Mouse (Mus musculus): Measurements from ENCODE around the gene Slc24a3. TPM values are rescaled to one million over a fixed set of nuclear protein-coding genes. Genes with fewer than 3 reads are reported as not detected.

Gene Slc24a3
- polyA plus RNA-seq, 1 experiment from 2014 or later: 0.81 TPM

DNA sequence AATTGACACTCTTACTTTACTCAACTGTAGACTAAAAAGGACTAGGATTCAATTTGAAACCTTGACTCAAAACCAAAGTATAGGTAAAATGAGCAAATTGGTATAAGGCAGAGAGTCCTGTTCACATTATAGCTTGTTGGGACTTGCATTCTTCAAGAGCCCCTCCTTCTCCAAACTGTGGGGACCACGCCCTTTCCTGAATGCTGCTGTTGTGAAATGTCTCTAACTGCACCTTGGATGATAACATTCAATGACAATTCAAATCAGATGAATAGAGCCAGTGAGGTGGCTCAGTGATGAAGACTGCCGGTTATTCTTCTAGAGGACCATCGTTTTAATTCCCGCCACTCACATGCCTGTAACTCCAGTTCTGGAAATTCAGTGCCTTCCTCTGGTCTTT lies 78.8 kb downstream of the Slc24a3 start:
- Histone ChIP-seq H3K9ac (no peak overlapping the region), H3K27me3 (no peaks in the 10 kb centered on the region), H3K4me1 (replicated peaks) (no peaks in the 10 kb centered on the region), H3K27ac (no peak overlapping the region), H3K9me3 (replicated peaks) (no peaks in the 10 kb centered on the region), H3K4me2 (no peak overlapping the region), H3K4me3 (replicated peaks) (no peak overlapping the region), H3K36me3 (no peaks in the 10 kb centered on the region)
- ATAC-seq (ENCODE audit: low read depth) (no peak), DNase-seq (no peak)
- WGBS (ENCODE audit: insufficient replicate concordance): 41% methylated on average over 4 of the region's 4 CpGs

DNA sequence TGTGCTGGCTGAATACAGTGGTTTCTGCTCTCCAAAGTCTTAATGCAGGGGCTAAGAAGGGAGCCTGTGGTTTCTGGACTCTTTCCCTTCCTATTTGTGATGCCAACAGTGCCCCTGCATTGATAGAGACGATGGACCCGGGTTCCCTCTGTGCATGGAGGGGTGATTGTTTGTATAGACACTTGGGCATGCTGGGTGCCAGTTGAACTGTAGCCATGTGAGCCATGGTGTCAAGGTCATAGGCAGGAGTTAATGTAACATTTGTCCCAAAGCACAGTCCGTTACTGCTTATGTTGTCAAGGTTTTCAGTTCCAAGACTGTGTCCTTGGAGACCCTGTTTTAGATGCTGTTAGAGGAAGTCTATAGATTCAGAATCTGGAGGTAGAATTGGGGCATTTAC lies 80.6 kb downstream of the Slc24a3 start:
- no peaks in the 10 kb centered on the region for H3K9me3 ChIP-seq (replicated peaks)
- H3K4me3 ChIP-seq (replicated peaks): no peak overlapping the region
- H3K9ac ChIP-seq: no peak overlapping the region
- H3K4me2 ChIP-seq: no peak overlapping the region
- no peaks in the 10 kb centered on the region for H3K27me3 ChIP-seq
- ATAC-seq (ENCODE audit: low read depth): no peak
- H3K4me1 ChIP-seq (replicated peaks): no peaks in the 10 kb centered on the region
- DNase-seq: no peak
- no peaks in the 10 kb centered on the region for H3K36me3 ChIP-seq
- no peak overlapping the region for H3K27ac ChIP-seq
- WGBS (ENCODE audit: insufficient replicate concordance): 64% methylated on average over 3 of the region's 3 CpGs

DNA sequence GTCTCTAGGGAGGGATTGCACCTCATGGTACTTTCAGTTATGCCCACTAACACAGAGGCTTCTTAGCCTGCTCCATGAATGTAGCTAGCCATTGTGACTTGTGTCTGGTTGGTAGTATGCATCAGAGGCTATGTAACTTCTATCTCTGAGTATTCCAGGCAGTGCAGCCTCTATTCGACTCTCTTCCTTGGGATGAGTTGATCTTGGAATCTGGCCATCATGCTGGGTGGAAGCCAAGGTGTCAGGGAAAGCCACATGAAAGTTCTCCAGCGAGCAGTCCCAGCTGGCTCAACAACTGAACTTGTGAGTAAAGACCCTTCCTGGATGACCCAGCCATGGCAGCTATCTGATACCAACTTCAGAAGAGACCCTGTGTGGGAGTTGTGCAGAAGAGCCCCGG lies 89.8 kb downstream of the Slc24a3 start:
- H3K4me2 ChIP-seq: no peak overlapping the region
- no peaks in the 10 kb centered on the region for H3K36me3 ChIP-seq
- WGBS (ENCODE audit: insufficient replicate concordance): 52% methylated on average over 3 of the region's 3 CpGs
- no peak overlapping the region for H3K9ac ChIP-seq
- ATAC-seq (ENCODE audit: low read depth): no peak
- no peaks in the 10 kb centered on the region for H3K4me1 ChIP-seq (replicated peaks)
- H3K27ac ChIP-seq: no peak overlapping the region
- no peak for DNase-seq
- H3K9me3 ChIP-seq (replicated peaks): no peaks in the 10 kb centered on the region
- H3K27me3 ChIP-seq: no peaks in the 10 kb centered on the region
- H3K4me3 ChIP-seq (replicated peaks): no peak overlapping the region

DNA sequence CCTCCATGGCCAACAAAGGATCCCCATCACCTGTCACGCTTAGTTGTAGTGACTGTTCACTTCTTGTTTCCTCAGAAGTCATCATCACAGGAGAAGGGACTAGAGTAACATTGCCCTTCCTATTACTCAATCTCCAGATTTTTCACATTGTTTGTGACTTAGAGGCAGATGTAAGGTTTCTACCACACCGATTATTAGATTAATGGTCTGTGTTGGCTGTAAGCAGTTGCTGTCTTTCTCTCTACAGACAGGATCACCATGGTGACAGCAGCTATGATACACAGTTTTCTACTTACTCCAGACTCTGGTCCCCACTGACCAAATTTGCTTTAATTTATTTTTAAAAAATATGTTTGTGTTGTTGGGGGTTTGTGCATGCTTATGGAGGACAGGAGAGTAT lies 90.3 kb downstream of the Slc24a3 start:
- DNase-seq: no peak
- H3K4me3 ChIP-seq (replicated peaks): no peak overlapping the region
- no peaks in the 10 kb centered on the region for H3K36me3 ChIP-seq
- no peaks in the 10 kb centered on the region for H3K27me3 ChIP-seq
- H3K27ac ChIP-seq: no peak overlapping the region
- H3K9me3 ChIP-seq (replicated peaks): no peaks in the 10 kb centered on the region
- no peak for ATAC-seq (ENCODE audit: low read depth)
- no peaks in the 10 kb centered on the region for H3K4me1 ChIP-seq (replicated peaks)
- no peak overlapping the region for H3K4me2 ChIP-seq
- WGBS (ENCODE audit: insufficient replicate concordance): 71% methylated on average over 2 of the region's 2 CpGs
- no peak overlapping the region for H3K9ac ChIP-seq

DNA sequence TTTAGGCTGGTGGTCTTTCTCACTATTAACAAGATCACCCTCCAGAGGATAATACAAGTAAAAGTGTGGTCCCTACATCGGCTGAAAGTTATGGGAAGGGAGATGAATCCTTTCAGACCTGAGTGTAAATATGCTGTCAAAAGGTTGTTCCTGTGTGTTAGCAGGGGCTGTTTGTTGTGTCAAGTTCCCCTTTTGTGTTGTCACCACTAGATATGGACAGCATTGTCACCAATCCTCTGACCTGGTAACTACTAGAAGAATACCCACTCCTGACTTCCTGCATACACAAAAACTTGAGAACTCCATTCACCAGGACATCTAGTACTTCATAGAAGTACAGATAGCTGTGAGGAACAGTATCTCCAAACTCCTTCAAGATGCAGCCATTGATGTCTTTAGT lies 93.0 kb downstream of the Slc24a3 start:
- no peaks in the 10 kb centered on the region for H3K9me3 ChIP-seq (replicated peaks)
- ATAC-seq (ENCODE audit: low read depth): no peak
- no peaks in the 10 kb centered on the region for H3K36me3 ChIP-seq
- H3K27me3 ChIP-seq: no peaks in the 10 kb centered on the region
- H3K9ac ChIP-seq: no peak overlapping the region
- DNase-seq: no peak
- no peak overlapping the region for H3K4me2 ChIP-seq
- no peak overlapping the region for H3K4me3 ChIP-seq (replicated peaks)
- 43% methylated on average over 1 of the region's 1 CpGs for WGBS (ENCODE audit: insufficient replicate concordance)
- H3K4me1 ChIP-seq (replicated peaks): no peaks in the 10 kb centered on the region
- no peak overlapping the region for H3K27ac ChIP-seq

DNA sequence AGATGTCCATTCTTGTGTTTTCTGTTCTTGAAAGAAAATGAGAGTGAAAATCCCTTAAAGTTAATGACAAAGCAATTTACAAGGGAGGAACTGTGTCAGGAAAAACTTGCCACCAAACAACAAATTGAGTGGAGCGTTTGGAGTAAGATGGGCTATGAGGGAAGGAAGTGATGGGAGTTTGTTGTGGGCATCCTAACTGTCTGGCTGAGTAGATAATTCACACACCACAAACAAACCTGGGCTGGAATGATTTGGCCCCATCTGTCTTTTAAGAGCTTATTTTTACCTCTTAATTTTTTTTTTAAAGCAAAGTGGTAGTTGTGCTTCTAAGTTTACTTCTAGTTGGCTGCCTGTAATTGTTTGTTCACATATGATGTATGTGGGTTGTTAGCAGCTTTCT lies 94.6 kb downstream of the Slc24a3 start:
- Histone ChIP-seq H3K4me1 (replicated peaks) (no peaks in the 10 kb centered on the region), H3K9me3 (replicated peaks) (no peaks in the 10 kb centered on the region), H3K4me2 (no peak overlapping the region), H3K27me3 (no peaks in the 10 kb centered on the region), H3K36me3 (no peaks in the 10 kb centered on the region), H3K27ac (no peak overlapping the region), H3K9ac (no peak overlapping the region), H3K4me3 (replicated peaks) (no peak overlapping the region)
- DNase-seq (no peak), ATAC-seq (ENCODE audit: low read depth) (no peak)
- 22% methylated on average over 1 of the region's 1 CpGs for WGBS (ENCODE audit: insufficient replicate concordance)

DNA sequence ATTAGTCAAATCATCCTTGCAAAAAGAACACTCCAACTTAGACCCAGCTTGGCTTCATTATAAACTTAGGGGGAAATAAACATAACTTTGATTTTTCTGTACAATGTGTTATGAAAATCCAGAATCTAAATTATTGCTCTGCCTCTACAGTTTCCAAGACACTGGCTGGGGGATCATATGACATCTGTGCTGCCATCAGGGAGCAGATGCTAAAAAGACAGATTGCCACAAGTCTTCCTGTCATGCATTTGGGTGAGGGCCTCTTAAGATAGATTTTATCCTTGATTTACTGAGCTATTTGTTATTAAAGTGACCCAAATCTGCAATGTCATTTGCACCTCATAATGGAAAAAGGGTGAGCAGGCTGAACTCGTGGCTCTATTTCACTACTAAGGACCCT lies 99.2 kb downstream of the Slc24a3 start:
- H3K4me2 ChIP-seq: no peak overlapping the region
- H3K27me3 ChIP-seq: no peaks in the 10 kb centered on the region
- H3K9me3 ChIP-seq (replicated peaks): no peaks in the 10 kb centered on the region
- no peak for ATAC-seq (ENCODE audit: low read depth)
- H3K4me1 ChIP-seq (replicated peaks): no peaks in the 10 kb centered on the region
- 26% methylated on average over 1 of the region's 1 CpGs for WGBS (ENCODE audit: insufficient replicate concordance)
- no peak overlapping the region for H3K4me3 ChIP-seq (replicated peaks)
- DNase-seq: no peak
- no peak overlapping the region for H3K9ac ChIP-seq
- no peaks in the 10 kb centered on the region for H3K36me3 ChIP-seq
- H3K27ac ChIP-seq: no peak overlapping the region

DNA sequence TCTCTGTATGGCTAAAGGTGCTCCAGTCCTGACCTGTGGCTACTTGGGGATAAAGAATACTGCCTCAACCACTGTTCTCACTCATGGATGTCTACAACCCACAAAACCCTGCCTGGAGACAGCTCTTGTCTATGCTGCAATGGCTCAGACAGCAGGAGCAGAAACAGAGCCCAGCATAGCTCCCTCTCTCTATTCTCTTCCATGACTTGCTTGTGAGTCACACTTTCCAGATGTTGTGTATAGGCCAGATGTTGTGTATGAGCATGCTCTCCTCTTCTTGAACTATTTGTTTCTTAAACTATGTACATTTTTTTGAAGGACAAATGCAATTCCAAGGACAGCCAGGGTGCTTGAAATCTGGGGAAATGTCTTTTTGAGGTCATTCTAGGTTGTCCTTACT lies 101.4 kb downstream of the Slc24a3 start:
- Histone ChIP-seq H3K27me3 (no peaks in the 10 kb centered on the region), H3K27ac (no peak overlapping the region), H3K4me2 (no peak overlapping the region), H3K9me3 (replicated peaks) (no peaks in the 10 kb centered on the region), H3K9ac (no peak overlapping the region), H3K4me1 (replicated peaks) (no peaks in the 10 kb centered on the region), H3K36me3 (no peaks in the 10 kb centered on the region), H3K4me3 (replicated peaks) (no peak overlapping the region)
- DNase-seq (no peak), ATAC-seq (ENCODE audit: low read depth) (no peak)

DNA sequence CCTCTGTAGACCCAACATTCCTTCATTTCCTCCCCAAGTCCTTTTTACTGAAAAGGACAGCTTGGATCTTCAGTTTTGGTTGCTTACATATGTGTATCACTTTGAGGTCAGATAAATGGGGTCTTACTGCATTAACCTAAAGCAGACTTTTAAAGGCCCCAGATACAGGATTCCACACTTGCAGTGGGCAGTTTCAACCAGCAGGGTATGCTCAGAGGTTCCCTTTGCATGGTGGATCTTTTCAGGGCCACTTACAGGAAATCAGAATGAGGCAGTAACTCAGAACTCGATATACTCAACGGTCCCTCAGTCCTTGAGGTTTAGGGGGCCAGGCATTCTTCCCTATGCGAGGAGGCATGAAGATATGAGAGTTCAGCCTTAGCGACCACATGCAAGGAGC lies 101.9 kb downstream of the Slc24a3 start:
- Histone ChIP-seq H3K9ac (no peak overlapping the region), H3K9me3 (replicated peaks) (no peaks in the 10 kb centered on the region), H3K27ac (no peak overlapping the region), H3K27me3 (no peaks in the 10 kb centered on the region), H3K4me1 (replicated peaks) (no peaks in the 10 kb centered on the region), H3K4me3 (replicated peaks) (no peak overlapping the region), H3K36me3 (no peaks in the 10 kb centered on the region), H3K4me2 (no peak overlapping the region)
- no peak for ATAC-seq (ENCODE audit: low read depth)
- WGBS (ENCODE audit: insufficient replicate concordance): 54% methylated on average over 4 of the region's 4 CpGs
- DNase-seq: no peak

DNA sequence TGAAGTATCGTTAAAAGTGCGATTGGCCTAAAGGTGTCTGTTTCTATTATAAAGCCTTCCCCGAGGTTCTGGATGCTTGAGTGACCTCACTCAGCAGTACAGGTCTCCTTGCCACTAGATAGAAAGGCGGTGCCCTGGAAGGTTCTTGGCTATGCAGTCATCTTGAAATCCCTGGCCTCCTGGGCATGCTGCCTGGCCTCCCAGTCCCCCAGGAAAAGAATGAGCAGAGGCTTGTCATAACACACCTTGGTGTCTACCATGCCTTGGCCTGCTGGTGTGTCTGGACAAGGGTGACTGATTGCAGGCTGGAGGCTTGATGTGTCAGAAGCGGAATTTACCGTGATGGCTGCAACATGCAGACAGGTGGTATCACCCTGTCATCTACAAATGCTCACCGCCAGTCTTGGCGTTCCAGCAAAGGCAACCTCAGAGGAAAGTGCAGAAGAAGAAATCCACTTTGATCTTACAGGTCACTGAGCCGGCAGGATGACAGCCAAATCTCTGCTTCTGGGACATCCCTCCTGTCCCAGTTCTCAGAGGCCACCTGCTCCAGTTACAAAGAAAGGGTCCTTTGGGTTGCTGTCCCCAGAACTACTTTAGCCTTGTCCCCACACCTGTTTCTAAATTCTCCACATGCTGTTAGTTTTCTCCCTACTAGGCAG lies 106.6 kb downstream of the Slc24a3 start:
- WGBS (ENCODE audit: insufficient replicate concordance): 78% methylated on average over 9 of the region's 9 CpGs
- H3K27ac ChIP-seq: no peak overlapping the region
- DNase-seq (no peak), ATAC-seq (ENCODE audit: low read depth) (no peak)
- no peaks in the 10 kb centered on the region for H3K27me3 ChIP-seq
- H3K4me1 ChIP-seq (replicated peaks): no peaks in the 10 kb centered on the region
- no peaks in the 10 kb centered on the region for H3K36me3 ChIP-seq
- no peak overlapping the region for H3K4me3 ChIP-seq (replicated peaks)
- no peak overlapping the region for H3K4me2 ChIP-seq
- H3K9me3 ChIP-seq (replicated peaks): no peaks in the 10 kb centered on the region
- no peak overlapping the region for H3K9ac ChIP-seq

DNA sequence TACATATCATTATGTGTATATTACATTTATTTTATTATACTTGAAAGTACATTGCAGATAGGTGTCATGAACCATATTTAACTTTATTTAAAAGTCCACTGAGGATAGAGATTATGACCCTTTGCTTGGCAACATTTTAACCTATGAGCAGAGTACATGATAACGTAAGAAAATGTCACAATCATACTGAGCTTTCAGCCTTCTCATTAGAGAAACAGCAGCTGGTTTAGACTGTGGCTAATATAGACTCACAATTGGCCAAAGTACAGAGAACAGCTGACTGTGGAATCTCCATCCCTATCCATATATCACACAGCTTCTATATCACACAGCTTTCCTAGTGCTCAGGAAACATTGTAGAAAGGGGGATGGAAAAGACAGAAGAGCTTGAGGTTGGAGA lies 111.8 kb downstream of the Slc24a3 start:
- WGBS (ENCODE audit: insufficient replicate concordance): 55% methylated on average over 1 of the region's 1 CpGs
- no peak overlapping the region for H3K4me2 ChIP-seq
- H3K4me1 ChIP-seq (replicated peaks): no peaks in the 10 kb centered on the region
- ATAC-seq (ENCODE audit: low read depth): no peak
- H3K9ac ChIP-seq: no peak overlapping the region
- no peaks in the 10 kb centered on the region for H3K36me3 ChIP-seq
- DNase-seq: no peak
- H3K9me3 ChIP-seq (replicated peaks): no peaks in the 10 kb centered on the region
- no peak overlapping the region for H3K27ac ChIP-seq
- no peak overlapping the region for H3K4me3 ChIP-seq (replicated peaks)
- H3K27me3 ChIP-seq: no peaks in the 10 kb centered on the region

DNA sequence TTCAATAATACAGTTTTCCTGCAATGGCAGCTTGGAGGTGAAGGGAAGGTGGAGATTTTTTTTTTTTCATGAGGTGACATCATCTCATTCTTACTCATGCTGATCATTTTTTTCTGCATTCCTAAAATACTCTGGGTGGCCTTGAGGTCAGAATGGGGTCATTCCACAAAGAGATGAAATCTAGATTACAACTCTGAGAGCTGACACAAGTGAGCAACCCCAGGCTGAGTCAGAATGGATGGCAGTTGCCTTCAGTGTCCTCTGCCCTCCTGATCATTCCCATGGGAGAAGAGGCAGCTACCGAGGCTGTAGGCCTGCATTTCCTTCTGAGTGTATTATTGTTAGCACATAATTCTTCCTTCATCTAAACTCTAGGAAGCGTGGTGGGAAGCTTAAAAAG lies 116.2 kb downstream of the Slc24a3 start:
- no peaks in the 10 kb centered on the region for H3K27me3 ChIP-seq
- no peak overlapping the region for H3K27ac ChIP-seq
- H3K9ac ChIP-seq: no peak overlapping the region
- H3K36me3 ChIP-seq: no peaks in the 10 kb centered on the region
- ATAC-seq (ENCODE audit: low read depth): no peak
- no peak overlapping the region for H3K4me2 ChIP-seq
- H3K4me1 ChIP-seq (replicated peaks): no peaks in the 10 kb centered on the region
- WGBS (ENCODE audit: insufficient replicate concordance): 51% methylated on average over 2 of the region's 2 CpGs
- no peak overlapping the region for H3K4me3 ChIP-seq (replicated peaks)
- no peak for DNase-seq
- no peaks in the 10 kb centered on the region for H3K9me3 ChIP-seq (replicated peaks)
